Mouse (Mus musculus): ENCODE measurements around the gene Ttc7b. TPM values are rescaled to one million over a fixed set of nuclear protein-coding genes. Genes with fewer than 3 reads are reported as not detected.

Gene Ttc7b
- polyA plus RNA-seq, 2 experiments, result 1.3 to 3.5 TPM

- Histone ChIP-seq H3K36me3 (replicated peaks; ENCODE audit: control insufficient read depth, insufficient read depth, low read depth) (no peaks in the 10 kb centered on the region), H3K27me3 (ENCODE audit: control insufficient read depth, insufficient read depth, low read length) (no peaks in the 10 kb centered on the region), H3K4me1 (replicated peaks; ENCODE audit: control insufficient read depth in 2 of 2, insufficient read depth in 2 of 2, low read length in 1 of 2) (no peaks in the 10 kb centered on the region), H3K4me2 (ENCODE audit: low read depth) (no peak overlapping the region), H3K9ac (replicated peaks) (no peak overlapping the region), H3K9me3 (ENCODE audit: control insufficient read depth, low read length) (no peaks in the 10 kb centered on the region), H3K27ac (no peak overlapping the region), H3K4me3 (ENCODE audit: insufficient read depth in 1 of 2, low read depth in 2 of 2, low read length in 2 of 2) (no peak overlapping the region)
- WGBS (ENCODE audit: insufficient replicate concordance), result 61% methylated on average over 2 of the region's 2 CpGs
- DNase-seq (ENCODE audit: low read depth in 3 of 3, low spot score in 3 of 3) (no peak), ATAC-seq (ENCODE audit: insufficient read depth) (no peak)
- TF ChIP-seq CTCF (IDR thresholded peaks at IDR 0.05; ENCODE audit: low read depth) (no peak), EP300 (IDR thresholded peaks at IDR 0.05; ENCODE audit: low read depth) (no peak)
Observed at GRCm38 (mm10) chr12:100323641-100324040, 197.0 kb downstream of the Ttc7b start.

- no peak for DNase-seq (ENCODE audit: low read depth in 3 of 3, low spot score in 3 of 3)
- no peak overlapping the region for H3K4me3 ChIP-seq (ENCODE audit: insufficient read depth in 1 of 2, low read depth in 2 of 2, low read length in 2 of 2)
- 75% methylated on average over 2 of the region's 2 CpGs for whole genome bisulfite sequencing (ENCODE audit: insufficient replicate concordance)
Observed at GRCm38 (mm10) chr12:100322225-100322624, 198.4 kb downstream of the Ttc7b start.

GRCm38 (mm10) chr12:100321545-100321944, 199.1 kb downstream of the Ttc7b start:
- H3K36me3 ChIP-seq (replicated peaks; ENCODE audit: control insufficient read depth, insufficient read depth, low read depth), result no peaks in the 10 kb centered on the region
- no peaks in the 10 kb centered on the region for H3K4me1 ChIP-seq (replicated peaks; ENCODE audit: control insufficient read depth in 2 of 2, insufficient read depth in 2 of 2, low read length in 1 of 2)
- DNase-seq (ENCODE audit: low read depth in 3 of 3, low spot score in 3 of 3), result no peak
- H3K4me2 ChIP-seq (ENCODE audit: low read depth), result no peak overlapping the region
- H3K27ac ChIP-seq, result no peak overlapping the region
- no peaks in the 10 kb centered on the region for H3K27me3 ChIP-seq (ENCODE audit: control insufficient read depth, insufficient read depth, low read length)
- no peak overlapping the region for H3K9ac ChIP-seq (replicated peaks)
- no peaks in the 10 kb centered on the region for H3K9me3 ChIP-seq (ENCODE audit: control insufficient read depth, low read length)
- WGBS (ENCODE audit: insufficient replicate concordance), result 76% methylated on average over 4 of the region's 4 CpGs
- TF ChIP-seq CTCF (IDR thresholded peaks at IDR 0.05; ENCODE audit: low read depth), result no peak
- H3K4me3 ChIP-seq (ENCODE audit: insufficient read depth in 1 of 2, low read depth in 2 of 2, low read length in 2 of 2), result no peak overlapping the region
- ATAC-seq (ENCODE audit: insufficient read depth), result no peak

More at GRCm38 (mm10) chr12:100322225-100322624, 198.4 kb downstream of the Ttc7b start:
- Histone ChIP-seq H3K27me3 (ENCODE audit: control insufficient read depth, insufficient read depth, low read length) (no peaks in the 10 kb centered on the region), H3K27ac (no peak overlapping the region), H3K4me2 (ENCODE audit: low read depth) (no peak overlapping the region), H3K9ac (replicated peaks) (no peak overlapping the region), H3K36me3 (replicated peaks; ENCODE audit: control insufficient read depth, insufficient read depth, low read depth) (no peaks in the 10 kb centered on the region), H3K9me3 (ENCODE audit: control insufficient read depth, low read length) (no peaks in the 10 kb centered on the region), H3K4me1 (replicated peaks; ENCODE audit: control insufficient read depth in 2 of 2, insufficient read depth in 2 of 2, low read length in 1 of 2) (no peaks in the 10 kb centered on the region)
- TF ChIP-seq EP300 (IDR thresholded peaks at IDR 0.05; ENCODE audit: low read depth), result no peak
- TF ChIP-seq CTCF (IDR thresholded peaks at IDR 0.05; ENCODE audit: low read depth), result no peak
- no peak for ATAC-seq (ENCODE audit: insufficient read depth)

GRCm38 (mm10) chr12:100319746-100320145, 200.9 kb downstream of the Ttc7b start:
- 64% methylated on average over 4 of the region's 4 CpGs for WGBS (ENCODE audit: insufficient replicate concordance)
- Histone ChIP-seq H3K27me3 (ENCODE audit: control insufficient read depth, insufficient read depth, low read length) (no peaks in the 10 kb centered on the region), H3K4me1 (replicated peaks; ENCODE audit: control insufficient read depth in 2 of 2, insufficient read depth in 2 of 2, low read length in 1 of 2) (no peaks in the 10 kb centered on the region), H3K36me3 (replicated peaks; ENCODE audit: control insufficient read depth, insufficient read depth, low read depth) (no peaks in the 10 kb centered on the region), H3K4me3 (ENCODE audit: insufficient read depth in 1 of 2, low read depth in 2 of 2, low read length in 2 of 2) (no peak overlapping the region), H3K27ac (no peak overlapping the region), H3K9ac (replicated peaks) (no peak overlapping the region), H3K9me3 (ENCODE audit: control insufficient read depth, low read length) (no peaks in the 10 kb centered on the region), H3K4me2 (ENCODE audit: low read depth) (no peak overlapping the region)
- TF ChIP-seq EP300 (IDR thresholded peaks at IDR 0.05; ENCODE audit: low read depth) (no peak), CTCF (IDR thresholded peaks at IDR 0.05; ENCODE audit: low read depth) (no peak)
- DNase-seq (ENCODE audit: low read depth in 3 of 3, low spot score in 3 of 3), result no peak
- no peak for ATAC-seq (ENCODE audit: insufficient read depth)

GRCm38 (mm10) chr12:100317936-100318335, 202.7 kb downstream of the Ttc7b start:
- ATAC-seq (ENCODE audit: insufficient read depth), result no peak
- TF ChIP-seq CTCF (IDR thresholded peaks at IDR 0.05; ENCODE audit: low read depth) (no peak), EP300 (IDR thresholded peaks at IDR 0.05; ENCODE audit: low read depth) (no peak)
- no peak overlapping the region for H3K4me3 ChIP-seq (ENCODE audit: insufficient read depth in 1 of 2, low read depth in 2 of 2, low read length in 2 of 2)
- no peak for DNase-seq (ENCODE audit: low read depth in 3 of 3, low spot score in 3 of 3)
- no peak overlapping the region for H3K4me2 ChIP-seq (ENCODE audit: low read depth)
- H3K36me3 ChIP-seq (replicated peaks; ENCODE audit: control insufficient read depth, insufficient read depth, low read depth), result no peaks in the 10 kb centered on the region
- no peak overlapping the region for H3K27ac ChIP-seq
- 57% methylated on average over 3 of the region's 3 CpGs for WGBS (ENCODE audit: insufficient replicate concordance)
- H3K27me3 ChIP-seq (ENCODE audit: control insufficient read depth, insufficient read depth, low read length), result no peaks in the 10 kb centered on the region
- H3K9me3 ChIP-seq (ENCODE audit: control insufficient read depth, low read length), result no peaks in the 10 kb centered on the region
- no peaks in the 10 kb centered on the region for H3K4me1 ChIP-seq (replicated peaks; ENCODE audit: control insufficient read depth in 2 of 2, insufficient read depth in 2 of 2, low read length in 1 of 2)
- no peak overlapping the region for H3K9ac ChIP-seq (replicated peaks)

Measured in liver, embryonic 14.5 days (tissue).